Mouse (Mus musculus) adrenal gland, adult 18-20 months (tissue): ENCODE measurements around the gene Fam180a. TPM values are rescaled to one million over a fixed set of nuclear protein-coding genes. Genes with fewer than 3 reads are reported as not detected.

Experiments
- DNase-seq, 2 experiments: peaks; one replicate each; pipeline ENCODE4 v3.0.0; 2021 to 2022; ENCODE audit warnings: low spot score in 2 of 2
- total RNA-seq, 2 experiments: library from RNA; stranded (reverse); gene quantifications; 1 replicate in 1 of 2; 2 replicates in 1 of 2; pipeline ENCODE4 v1.2.3; 2021

Gene Fam180a
- total RNA-seq, 2 experiments from 2014 or later, result 2.4 to 2.5 TPM

DNA sequence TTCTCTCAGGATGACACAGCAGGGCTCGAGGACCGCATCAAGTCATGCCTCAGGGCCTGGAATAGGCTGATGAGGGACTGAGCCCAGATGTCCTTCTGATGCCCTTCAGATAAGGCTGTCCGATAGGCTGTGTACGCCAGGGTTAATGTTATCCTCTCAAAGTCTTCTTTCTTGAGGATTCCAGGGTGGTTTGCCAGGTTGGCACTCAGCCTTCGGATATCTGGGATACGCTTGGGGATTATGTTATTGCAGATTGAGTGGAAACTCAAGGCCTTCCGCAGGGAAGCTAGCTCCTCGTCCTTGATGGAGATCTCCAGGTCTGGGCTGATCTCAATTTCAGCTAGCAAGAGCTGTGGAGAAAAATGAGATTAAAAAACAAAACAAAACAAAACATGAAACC lies 12.4 kb downstream of the Fam180a start:
- no peak for DNase-seq

GRCm38 (mm10) chr6:35309406-35309805 lies 16.5 kb downstream of the Fam180a start:
- DNase-seq, result no peak

- DNase-seq, result no peak
Observed at GRCm38 (mm10) chr6:35308037-35308436, 17.9 kb downstream of the Fam180a start, which contains the start of gene Slc13a4. Gene Slc13a4, minus strand, starts transcription at chr6:35308131.

GRCm38 (mm10) chr6:35307136-35307535 lies 18.8 kb downstream of the Fam180a start:
- no peak for DNase-seq

DNA sequence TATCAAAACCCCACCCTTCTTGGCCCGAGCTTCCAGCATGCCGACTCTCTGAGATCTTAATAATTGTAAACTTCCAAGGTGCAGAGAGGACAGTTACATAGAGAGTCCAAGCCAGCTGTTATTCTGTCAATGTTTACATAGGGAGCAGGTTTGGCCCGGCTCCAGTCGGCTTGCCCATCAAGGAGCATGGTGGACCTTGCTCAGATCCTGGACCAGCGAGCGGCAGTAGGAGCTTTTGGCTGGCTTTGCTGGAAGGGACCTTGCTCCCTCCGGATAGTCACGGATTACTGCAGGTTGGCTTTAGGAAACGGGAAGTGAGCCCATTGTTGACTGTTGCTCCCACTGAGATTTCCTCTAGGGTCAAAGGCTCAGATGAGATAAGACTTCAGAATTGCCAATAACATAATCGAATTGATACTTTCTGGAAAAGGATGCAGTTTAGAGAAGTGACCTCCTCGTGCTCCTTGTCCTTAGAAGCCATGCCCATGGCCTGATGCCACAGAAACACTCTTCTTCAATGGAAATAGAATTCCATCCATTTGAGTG lies 22.5 kb downstream of the Fam180a start:
- DNase-seq, result no peak

DNA sequence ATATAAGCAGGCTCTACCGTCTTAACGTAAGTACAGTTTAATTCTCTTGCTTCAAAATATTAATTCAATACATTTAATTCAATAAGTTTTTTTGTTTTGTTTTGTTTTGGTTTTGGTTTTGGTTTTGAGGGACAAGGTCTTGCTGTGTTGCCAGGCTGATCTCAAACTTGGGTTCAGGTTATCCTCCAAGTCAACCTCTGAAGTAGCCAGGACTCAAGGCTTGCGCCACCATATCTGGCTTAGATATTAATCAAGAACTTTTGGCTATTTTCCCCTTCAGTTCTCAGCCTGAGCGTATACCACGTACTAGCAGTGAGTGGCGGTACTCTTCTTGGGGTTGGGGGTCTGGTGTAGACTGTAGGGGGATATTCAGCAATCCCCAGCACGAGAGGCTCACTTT lies 23.4 kb downstream of the Fam180a start:
- DNase-seq, result no peak

- no peak for DNase-seq
Observed at GRCm38 (mm10) chr6:35298323-35298722, 27.6 kb downstream of the Fam180a start.

- DNase-seq, result no peak
Observed at GRCm38 (mm10) chr6:35297516-35298227, 28.3 kb downstream of the Fam180a start.

GRCm38 (mm10) chr6:35297001-35297400 lies 28.9 kb downstream of the Fam180a start:
- peak; percentile 30 to 43 for DNase-seq

- no peak for DNase-seq
Observed at GRCm38 (mm10) chr6:35294964-35295363, 31.0 kb downstream of the Fam180a start.

GRCm38 (mm10) chr6:35289676-35290075 lies 36.3 kb downstream of the Fam180a start:
- no peak for DNase-seq

DNA sequence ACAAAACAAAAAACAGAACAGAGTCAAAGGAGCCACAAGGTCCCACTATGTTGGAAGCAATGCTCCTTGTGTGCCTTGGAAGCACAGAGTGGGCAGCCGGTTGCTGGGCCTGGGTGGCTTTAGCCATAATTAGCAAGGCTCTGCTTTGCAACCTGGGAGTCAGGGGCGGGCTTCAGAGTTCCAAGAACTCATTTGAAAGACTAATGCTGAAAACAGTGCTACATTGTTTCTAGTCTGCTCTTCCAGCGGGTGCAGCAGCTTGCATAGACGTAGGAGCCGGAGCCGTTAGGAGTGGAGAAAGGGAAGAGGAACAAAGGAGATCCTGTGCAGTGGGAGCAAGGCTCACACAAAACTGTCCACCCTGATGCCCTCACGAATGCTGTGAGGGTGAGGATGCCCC lies 37.0 kb downstream of the Fam180a start:
- DNase-seq, result no peak

DNA sequence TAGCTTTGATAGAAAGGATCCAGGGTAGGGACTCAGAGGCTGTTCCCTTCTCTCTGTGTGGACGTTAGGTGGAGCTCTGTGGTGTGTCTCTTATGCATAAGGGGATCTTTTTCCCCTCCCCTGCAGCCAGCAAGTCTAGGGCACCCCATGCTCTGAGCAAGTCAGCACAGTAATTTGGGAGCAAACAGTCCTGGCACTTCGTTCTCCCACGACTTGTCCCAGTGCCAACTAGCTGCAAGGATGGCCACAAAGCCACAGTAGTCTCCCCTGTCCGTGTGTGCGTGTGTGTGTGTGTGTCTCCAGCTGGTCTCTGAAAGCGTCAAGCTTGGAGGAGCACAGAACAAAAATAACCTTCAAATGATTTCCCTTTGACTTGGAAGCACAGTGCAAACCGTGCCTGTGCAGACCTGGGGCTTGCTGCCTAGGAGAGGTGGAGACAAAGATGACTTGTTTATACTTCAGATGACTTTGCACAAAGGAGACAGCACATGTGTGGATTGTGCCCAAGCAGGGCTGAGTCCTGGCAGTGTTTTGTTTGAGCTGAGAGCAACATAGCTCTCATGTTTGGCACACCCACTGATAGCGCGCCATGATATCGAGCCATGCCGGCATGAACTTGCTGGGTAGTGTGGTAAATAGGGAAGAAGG lies 37.7 kb downstream of the Fam180a start:
- no peak for DNase-seq

GRCm38 (mm10) chr6:35279306-35279705 lies 46.6 kb downstream of the Fam180a start:
- no peak for DNase-seq

DNA sequence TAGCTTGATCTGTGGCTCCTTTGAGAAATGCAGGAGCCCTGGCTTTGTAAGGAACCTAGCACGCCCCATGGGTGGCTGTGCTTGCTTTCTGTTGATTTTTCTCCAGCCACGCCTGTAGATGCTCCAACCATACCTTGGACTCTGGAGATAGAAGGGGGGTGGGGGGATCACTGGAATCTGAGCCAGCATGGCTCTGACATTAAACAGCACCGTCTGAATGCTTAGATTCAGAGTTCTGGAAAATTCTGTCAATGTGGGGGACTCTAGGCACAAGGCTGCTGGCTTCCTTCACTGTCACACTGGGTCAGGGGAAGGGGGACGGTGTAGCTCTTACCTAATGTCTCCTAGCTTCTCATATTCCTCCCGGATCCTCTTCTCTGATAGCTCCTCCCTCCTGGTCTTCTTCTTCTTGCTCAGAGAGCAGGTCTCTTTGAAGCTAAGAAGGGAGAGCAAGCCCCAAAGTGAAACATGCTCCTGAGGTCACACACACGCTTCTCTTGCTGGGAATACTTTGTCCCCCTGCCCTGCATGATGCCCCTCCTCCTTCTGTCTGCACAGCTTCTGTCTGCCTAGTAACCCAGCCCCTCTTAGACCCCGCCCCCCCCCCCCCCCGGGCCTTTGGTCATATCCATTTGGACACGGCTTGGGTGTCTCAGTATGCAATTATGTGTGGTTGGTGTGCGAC lies 47.9 kb downstream of the Fam180a start:
- DNase-seq, result no peak

GRCm38 (mm10) chr6:35273391-35274082 lies 52.4 kb downstream of the Fam180a start:
- no peak for DNase-seq

GRCm38 (mm10) chr6:35271868-35272765 lies 53.8 kb downstream of the Fam180a start:
- DNase-seq, result no peak

DNA sequence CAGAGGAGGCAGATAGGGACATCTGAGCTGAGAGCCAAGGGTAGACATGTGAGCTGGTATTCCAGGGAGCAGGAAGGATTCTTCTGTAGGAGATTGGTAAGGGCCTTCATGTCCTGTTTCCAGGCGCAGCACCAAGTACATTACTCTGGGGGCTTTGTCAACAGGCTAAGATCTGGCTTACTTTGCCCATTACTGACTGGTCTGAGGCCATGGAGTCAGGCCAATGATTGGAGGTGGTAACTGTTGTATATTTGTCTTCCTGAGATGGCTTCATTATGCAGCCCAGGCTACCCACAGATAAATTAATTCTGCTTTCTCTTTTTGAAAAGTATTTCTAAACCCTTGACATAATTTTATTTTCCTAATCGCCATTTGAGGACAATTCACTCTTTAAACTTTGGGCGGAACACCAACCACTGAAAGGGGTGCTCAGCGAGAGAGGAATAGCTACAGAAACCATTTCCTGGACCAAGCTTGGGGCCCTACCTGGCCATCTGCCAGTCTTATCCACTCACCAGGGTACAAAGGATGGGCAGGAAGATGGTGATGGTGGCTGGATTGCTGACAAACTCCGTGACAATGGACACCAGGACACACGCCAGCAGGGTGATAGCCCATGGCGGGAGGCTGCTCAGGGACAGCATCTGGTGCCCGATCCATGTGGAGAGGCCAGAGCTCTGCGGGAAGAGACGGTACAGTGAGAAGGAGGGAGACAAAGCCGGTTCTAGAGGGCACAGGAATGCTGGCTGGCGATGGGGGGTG lies 54.7 kb downstream of the Fam180a start:
- DNase-seq, result no peak

GRCm38 (mm10) chr6:35269643-35270042 lies 56.3 kb downstream of the Fam180a start:
- no peak for DNase-seq
